Mouse (Mus musculus) gastrocnemius, adult 8-10 months (tissue): Measurements from ENCODE around the gene Mif. TPM values are rescaled to one million over a fixed set of nuclear protein-coding genes. Genes with fewer than 3 reads are reported as not detected.
"Not testable (repeated sequence)": the region's sequence is repeated elsewhere in the genome, so short reads cannot be mapped to it uniquely, and the experiment has no call there.

Source experiments
- DNase-seq, 2 experiments: peaks; one replicate each; pipeline ENCODE4 v3.0.0; 2022; ENCODE audit warnings: low spot score in 2 of 2
- total RNA-seq, 4 experiments: library from RNA; stranded (reverse); gene quantifications; 2 replicates each; pipeline ENCODE4 v1.2.4; 2022

Gene Mif
- total RNA-seq, 4 experiments from 2014 or later: 144 to 161 (median 157) TPM

GRCm38 (mm10) chr10:75873543-75874170, 13.6 kb upstream of the Mif start:
- DNase-seq: no peak

DNA sequence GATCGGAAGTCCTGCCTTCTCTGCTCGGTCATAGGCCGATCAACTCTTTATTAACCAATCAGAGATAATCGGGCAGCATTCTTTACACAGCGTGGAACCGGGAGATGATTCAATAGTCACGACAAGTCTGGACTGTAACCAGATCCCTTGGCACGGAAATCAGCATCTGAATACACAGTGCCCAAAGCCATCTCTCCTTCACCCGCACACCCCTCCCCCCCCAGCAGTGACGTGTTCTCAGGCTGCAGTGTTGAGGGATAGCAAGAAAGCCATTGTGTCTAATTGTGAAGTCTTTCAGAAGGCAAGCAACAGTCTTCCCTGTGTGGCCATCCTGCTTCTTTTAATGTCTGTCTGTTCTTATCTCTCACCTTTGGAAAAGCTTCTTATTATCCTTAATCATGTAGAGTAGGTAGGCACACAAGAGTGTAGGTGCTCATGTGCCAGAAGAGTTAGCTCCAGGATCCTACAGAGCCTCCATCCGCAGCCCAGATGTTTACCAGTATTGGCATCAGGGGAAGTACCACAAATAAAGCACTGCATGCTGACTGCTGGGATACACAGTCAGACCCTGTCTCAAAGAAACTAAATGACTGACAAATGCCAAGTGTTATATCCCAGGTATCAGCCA, 13.0 kb upstream of the Mif start:
- peak; percentile 50 to 61 for DNase-seq

GRCm38 (mm10) chr10:75872025-75872914, 12.2 kb upstream of the Mif start:
- no peak for DNase-seq

GRCm38 (mm10) chr10:75861587-75861986, 1.5 kb upstream of the Mif start:
- no peak for DNase-seq

- DNase-seq: no peak
Observed at GRCm38 (mm10) chr10:75860746-75861145, 706 bp upstream of the Mif start.

GRCm38 (mm10) chr10:75859107-75859746, 813 bp downstream of the Mif start:
- DNase-seq: no peak

DNA sequence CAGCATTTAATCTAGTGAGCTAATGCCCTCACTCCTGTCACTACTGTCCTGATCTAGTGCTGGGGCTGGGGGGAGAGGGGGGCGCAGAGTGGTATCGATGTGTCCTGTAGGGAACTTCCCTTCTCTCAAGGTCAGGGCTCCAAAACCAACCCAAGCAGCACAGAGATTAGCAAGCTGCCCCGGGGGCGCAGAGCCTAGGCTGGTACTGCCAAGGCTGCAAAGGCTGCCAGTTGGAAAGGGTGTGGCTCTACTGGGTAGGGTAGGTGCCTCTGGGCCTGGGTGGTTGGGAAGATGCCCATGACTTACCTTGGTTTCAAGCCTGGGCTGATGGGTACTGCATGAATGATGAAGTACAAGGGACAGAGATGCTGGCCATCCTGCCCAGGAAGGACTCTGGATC, 2.4 kb downstream of the Mif start:
- DNase-seq: no peak

DNA sequence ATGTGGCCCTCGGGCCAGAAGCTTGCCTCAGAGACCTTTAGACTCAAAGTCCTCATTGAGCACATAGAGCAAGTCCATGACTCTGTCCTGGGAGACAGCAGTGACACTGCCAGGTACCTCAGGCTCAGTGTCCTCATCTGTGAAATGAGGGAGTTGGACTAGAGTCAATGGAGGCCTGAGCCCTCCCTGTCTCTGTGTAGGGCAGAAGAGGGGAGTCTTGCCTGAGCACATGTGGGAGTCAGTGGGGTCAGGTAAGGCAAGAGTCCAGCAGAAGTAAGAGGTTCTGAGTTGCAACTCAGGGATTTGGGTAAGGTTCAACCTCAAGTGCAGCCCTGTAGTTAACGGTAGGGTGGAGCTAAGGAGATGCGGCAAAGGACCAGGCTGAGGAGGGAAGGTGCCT, 3.1 kb downstream of the Mif start:
- no peak for DNase-seq

- DNase-seq: no peak
Observed at GRCm38 (mm10) chr10:75856155-75856907, 3.7 kb downstream of the Mif start.

DNA sequence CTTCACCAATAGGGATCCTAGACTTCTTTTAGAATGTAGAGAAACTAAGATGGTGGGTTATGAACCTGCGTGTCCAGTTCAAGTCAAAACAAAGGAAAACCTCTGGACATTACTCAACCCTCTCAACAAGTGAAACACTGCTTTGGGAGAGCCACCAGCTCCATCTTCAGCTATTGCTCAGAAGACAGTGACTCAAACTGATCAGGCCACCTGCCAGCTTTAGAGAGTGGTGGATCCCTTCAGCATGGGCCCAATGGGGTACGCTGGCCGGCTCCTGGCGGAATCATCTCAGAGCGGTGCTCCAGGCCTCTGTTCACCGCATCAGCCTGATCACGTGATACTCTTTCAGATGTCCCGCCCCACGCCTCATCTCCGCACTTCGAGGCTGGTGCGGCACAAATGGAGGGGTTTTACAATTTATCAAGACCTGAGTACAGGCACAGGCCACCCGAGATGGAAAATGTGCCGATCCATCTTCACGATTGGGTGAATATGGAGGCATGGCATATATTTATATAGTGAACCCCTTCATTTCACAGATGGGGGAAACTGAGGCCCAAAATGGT, 4.5 kb downstream of the Mif start:
- DNase-seq: no peak

- no peak for DNase-seq
Observed at GRCm38 (mm10) chr10:75854791-75855190, 5.2 kb downstream of the Mif start.

GRCm38 (mm10) chr10:75854096-75854495, 5.9 kb downstream of the Mif start:
- DNase-seq: no peak

GRCm38 (mm10) chr10:75853452-75853851, 6.6 kb downstream of the Mif start:
- peak; percentile 69 to 70 for DNase-seq

DNA sequence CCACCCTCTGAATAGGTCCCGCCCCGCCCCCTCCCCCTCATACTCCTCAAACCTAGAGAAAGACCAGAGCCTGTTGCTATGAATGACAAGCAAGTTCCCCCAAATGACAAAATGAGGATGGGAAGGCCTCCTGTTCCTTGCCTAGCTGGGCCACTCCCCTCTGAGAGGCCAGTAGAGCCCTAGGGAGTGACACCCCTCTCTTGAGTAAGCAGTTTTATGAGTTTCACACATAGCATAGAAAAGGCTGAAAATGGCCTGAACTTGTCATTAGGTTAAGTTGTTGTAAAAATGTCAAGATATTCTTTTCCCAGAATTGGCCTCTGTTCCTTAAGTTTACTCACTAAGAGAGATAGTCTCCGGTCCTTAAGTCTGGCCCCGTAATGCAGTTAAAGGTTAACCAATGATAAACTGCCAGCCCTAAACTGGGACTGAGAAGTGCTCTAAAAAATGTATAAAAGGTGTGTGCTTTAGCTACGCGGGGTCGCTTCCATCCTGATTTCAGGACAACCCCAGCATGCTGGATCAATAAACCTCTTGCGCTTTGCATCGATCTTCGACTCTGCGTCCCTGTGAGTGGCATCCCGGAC, 7.4 kb downstream of the Mif start:
- DNase-seq: no peak

GRCm38 (mm10) chr10:75851681-75852080, 8.4 kb downstream of the Mif start:
- no peak for DNase-seq

- DNase-seq: no peak
Observed at GRCm38 (mm10) chr10:75851076-75851475, 9.0 kb downstream of the Mif start.

GRCm38 (mm10) chr10:75848382-75848781, 11.7 kb downstream of the Mif start:
- DNase-seq: no peak

DNA sequence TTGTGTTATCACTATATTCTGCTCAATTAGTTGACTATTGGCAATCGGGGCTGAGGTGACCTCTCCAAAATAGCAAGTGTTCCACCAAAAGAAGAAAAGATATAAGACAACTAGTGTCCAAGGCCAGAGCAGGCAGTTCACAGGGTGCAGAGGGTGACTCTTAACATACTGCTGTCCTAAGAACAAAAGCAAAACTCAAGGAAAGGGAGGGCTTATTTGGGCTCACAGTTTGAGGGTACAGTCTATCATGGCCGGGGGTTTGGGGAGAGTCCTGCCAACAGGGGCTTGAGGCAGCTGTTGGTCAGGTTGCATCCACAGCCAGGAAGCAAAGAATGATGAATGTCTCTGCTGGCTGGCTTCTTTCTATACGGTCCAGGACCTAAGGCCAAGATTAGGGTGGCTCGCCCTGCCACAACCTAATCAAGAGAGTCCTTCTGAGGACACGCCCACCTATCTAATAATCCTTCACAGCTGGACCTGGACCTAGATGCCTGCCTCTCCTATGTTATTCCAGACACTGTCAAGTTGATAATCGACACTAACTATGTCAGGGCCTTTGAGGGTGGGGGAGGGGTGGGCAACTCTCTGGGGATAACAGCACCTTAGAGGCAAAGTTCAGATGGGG, 14.6 kb downstream of the Mif start:
- no peak for DNase-seq

DNA sequence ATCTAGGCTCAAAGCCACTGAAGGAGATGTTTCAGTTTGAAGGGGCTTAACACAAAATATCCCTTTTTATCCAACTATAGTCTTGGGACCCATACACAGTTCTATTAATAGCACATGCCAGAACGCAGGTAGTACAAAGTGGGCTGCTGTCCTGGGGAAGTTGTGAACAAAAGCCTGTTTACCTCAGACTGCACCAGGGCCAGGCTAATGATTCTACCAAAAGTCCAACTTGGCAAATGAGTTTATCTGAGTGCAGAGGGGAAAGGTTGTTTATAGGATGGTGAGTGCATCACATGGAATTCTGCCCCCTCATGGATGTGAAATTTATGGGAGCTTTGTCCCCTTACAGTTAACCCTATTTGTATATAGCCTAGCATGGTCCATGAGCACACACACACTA, 15.2 kb downstream of the Mif start:
- DNase-seq: no peak

DNA sequence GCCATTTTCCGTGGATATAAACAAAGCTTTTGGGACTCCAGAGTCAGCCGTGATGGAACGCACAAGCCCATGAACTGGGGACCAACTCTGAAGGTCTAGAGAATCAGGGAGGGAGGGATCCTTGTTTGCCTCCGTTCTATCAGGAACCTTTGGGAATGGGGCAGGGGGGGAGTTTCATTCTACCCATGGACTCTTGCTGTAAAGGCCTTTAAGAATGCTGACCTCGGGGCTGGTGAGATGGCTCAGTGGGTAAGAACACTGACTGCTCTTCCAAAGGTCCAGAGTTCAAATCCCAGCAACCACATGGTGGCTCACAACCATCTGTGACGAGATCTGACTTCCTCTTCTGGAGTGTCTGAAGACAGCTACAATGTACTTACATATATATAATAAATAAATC, 16.1 kb downstream of the Mif start:
- DNase-seq: not testable (repeated sequence)
